Mouse (Mus musculus): ENCODE data around the gene Gm12216.

Gene Gm12216

DNA sequence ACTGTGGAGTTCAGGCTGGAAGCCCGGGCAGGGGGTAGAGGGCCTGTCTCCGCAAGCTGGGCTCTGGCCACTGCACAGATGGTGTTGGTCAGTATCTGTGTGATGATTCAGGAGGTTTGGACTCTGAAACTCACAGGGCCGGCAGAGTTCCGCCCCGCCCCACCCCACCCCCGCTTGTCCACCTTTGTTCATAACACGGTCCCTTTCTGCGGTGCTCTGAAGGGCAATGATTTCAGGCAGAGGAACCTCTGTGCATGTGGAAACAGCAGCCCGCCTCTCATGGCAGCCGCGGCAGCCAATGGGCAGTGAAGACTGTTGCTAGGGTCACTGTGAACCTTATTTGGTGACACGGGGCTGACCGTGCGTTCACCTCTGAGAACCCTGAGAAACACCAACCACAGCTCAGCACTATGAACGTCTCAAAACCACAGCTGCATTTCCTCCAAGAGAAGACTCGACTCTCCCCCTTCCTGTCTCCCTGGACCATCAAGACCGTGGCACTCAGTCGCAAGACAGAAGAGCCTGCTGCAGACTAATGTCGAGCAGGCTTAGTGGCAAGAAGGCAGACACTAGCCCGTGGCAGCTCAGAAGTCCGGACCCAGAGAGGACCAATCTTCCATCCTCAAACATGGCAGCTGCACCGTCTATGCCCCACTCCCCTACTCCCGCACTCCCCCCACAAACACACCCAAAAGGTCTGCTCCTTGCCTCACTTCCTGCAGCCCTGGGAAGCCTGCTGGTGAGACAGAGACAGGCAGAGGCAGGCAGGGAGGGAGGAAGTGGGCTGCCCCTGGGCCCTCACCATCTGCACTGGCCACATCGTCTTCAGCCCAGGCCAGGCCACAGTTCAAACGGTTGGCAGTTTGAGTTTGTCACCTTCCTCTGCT is 64.1 kb downstream of the Gm12216 start:
- DNase-seq (ENCODE audit: low spot score): no peak

DNA sequence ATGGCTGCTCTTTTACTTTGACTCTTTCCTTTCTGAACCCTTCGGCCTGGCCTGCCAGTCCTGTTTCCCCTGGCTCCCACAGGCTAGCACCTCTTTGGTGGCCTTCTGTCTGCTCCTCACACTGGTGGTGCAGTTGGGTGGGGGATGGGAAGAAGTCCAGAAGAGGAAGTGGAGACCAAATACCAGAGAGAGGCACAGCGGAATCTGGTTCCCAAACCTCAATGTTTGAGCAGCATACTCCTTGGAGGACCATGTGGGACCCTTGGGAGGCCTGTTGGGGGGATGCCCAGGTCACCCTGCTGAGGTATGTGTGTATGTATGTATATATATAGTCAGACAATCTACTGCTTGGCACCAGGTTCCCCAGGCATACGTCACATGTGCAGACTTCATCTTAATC is 65.0 kb downstream of the Gm12216 start:
- no peak for DNase-seq (ENCODE audit: low spot score)

DNA sequence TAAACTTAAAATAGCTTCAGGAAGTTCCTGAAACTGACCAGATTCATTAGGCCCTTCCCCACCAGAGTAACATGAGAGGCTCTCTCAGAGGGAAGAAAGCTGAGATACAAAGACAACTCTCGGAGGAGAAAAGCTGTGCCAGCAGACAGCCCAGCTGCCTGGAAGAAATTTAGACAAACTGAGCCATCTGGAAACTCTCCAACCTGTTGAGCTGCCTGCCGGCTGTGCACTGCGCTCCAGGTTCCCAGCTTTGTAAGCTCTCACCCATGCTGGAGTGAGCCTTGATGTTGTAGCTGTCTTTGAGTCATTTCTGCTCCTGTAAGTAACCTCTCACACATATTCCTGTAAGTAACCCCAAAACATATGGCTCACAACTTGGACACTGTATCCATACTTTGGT is 66.1 kb downstream of the Gm12216 start:
- DNase-seq (ENCODE audit: low spot score): no peak

DNA sequence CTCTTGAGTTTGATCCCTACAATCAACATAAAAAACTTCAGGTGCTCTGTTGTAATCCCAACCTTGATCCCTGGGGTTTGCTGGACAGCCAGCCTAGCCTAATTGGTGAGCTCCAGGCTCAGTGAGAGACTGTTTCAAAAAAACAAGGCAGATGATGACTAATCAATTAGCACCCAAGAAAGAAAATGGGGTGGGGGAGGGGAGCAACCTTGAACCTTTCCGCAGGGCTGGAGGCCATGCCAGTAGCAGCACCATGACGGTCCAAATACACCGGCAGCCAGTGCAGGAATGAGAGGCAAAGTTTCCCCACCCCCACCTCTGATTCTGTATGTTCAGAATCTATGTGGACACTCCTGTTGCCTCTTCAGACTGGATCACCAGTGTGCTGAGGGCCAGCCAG is 69.8 kb downstream of the Gm12216 start:
- no peak for DNase-seq (ENCODE audit: low spot score)

DNA sequence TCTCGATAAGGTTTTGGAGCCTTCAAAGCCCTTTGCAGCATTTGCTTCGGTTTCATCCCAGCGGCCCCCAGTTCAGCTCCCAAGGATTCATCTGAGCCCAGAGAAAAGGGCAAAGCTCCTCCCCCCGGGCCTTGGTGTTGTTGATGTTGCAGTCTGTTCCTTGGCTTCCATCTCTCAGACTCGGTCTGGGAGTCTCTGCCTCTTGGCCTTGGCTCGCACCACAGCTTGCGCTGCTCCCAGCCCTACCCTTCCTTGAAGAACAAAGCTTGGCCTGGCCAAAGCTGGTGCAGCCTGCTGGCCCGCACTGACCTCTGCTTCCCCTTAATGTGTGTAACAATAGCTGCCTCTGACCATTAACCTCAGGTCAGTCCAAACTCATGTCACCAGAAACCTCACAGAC is 70.9 kb downstream of the Gm12216 start:
- DNase-seq (ENCODE audit: low spot score): peak; percentile 66

DNA sequence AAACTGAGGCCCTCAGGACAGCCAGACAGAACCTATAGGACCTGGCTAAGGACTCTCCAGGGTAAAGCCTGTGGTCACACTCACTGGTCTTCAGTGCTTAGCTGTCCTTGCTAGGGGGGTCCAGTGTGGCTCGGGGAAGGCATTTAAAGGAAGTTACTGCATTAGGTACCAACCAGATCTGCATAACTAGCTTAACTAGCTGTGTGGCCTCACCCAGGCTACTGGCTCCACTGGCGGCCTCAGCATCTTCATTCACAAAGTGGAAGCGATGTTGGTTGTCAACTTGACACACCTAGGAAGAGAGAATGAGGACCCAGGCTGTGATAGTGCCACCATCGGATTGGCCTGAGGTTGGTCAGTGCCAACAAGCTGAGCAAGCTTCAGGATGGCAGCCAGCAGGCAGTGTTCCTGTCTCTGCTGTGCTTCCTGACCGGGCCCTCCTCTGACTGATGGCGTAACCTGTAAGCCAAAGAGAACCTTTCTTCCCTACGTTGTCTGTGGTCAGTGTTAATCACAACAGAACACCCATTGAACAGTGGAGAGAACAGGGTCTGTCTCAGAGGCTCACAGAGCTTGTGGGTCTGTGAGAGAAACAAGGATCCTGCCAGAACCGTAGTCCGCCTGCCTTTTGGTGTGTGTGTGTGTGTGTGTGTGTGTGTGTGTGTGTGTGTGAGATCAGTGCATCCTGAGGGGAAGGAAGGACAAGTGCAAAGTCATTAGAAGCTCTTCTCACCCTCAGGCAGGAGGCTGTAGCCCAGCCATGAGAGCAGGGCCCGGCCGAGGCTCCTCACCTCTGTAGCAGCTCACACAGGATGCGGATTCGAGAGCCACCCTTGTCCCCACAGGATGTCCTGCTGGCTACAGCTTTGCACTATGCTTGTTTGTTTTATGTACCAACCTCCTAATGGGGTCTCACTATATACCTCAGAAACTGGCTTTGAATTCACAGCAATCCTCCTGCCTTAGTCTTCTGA is 72.7 kb downstream of the Gm12216 start:
- DNase-seq (ENCODE audit: low spot score): no peak

DNA sequence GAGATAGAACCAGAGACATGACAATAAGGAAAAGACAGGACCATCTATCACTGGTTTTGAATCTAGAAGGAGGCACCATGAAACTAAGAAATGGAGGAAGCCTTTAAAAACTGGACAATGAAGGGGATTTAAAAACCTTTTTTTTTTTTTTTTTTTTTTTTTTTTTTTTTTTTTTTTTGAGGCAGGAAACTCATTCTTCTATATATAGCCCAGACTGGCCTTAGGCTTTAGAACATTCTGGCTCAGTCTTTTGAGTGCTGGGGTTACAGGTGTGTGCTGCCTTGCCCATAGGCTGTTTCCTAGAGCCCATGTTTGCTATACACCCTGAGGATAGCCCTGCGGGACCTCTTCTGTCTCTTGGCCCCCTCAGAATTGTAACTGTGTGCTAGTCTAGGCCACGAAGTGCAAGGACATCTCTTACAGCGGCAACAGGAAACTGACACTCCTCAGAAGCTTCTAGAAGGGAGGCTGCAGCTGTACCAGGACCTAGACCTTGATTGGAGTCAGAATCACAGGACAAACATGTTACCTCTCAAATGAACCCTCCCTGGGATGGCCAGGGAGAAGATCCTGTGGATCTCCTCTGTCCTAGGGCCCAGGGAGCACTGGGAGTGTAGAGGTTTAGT is 73.6 kb downstream of the Gm12216 start:
- DNase-seq (ENCODE audit: low spot score): no peak

DNA sequence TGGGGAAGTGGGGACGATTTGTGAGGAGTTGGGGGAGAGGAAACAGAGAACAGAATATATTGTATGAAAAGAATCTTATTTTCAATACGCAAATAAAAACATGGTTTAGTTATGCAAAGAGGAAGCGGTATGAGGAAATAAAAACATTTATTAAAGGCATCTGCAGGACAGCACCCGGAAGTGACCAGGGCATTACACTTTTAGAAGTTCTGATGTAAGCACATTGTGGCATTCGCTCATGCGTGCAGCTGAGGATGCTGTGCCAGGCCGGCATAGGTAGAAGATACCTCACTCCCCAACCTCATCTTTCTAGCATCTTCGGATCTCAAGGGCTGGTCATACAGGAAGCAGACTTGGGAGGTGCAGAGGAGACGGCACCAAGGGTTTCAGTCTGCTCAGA is 75.8 kb downstream of the Gm12216 start:
- DNase-seq (ENCODE audit: low spot score): no peak

DNA sequence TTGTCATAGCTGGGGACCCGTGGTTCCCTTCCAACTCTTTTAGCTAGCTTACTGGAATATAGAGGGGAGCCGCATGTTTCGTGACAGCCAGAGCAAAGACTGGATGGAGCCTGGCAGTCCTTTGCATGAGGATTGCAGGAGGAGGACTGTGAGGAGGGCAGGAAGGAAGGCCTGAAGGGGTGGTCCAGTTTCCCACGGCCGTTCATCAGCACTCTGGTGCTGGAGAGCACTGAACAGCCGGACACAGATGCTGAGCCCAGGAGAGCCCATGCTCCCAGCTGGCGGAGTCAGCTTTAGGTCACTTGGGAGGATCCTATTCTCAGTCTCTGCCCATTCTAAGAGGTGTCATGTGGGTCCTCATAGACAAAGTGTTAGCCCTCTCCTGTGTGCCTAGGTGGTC is 77.1 kb downstream of the Gm12216 start:
- no peak for DNase-seq (ENCODE audit: low spot score)

DNA sequence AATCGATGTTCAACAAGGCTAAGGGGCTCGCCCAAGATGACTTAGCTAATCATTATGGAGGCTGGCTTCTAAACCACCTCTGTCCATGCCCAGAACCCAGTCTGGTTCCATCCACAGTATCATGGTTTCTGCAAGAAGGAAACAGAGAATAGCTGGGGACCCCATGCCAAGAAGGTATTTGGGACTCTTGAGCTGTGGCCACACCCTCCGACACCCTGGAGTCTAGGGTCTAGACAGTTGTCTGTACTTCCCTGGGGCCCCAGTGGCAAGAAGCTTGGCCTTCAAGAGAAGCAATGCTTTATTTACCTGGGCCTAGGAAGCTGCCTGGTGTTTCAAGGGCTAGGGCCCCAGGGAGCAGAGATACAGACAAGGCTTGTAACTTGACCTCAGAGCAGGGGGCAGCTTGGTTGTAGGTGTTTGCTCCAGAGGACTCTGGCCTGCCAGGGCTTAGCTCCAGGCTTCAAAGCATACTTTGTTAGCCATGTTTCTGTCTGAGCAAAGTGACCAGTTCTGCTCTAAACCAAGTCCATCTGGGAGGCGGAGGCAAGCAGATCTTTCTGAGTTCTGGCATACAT is 77.8 kb downstream of the Gm12216 start:
- DNase-seq (ENCODE audit: low spot score): no peak

DNA sequence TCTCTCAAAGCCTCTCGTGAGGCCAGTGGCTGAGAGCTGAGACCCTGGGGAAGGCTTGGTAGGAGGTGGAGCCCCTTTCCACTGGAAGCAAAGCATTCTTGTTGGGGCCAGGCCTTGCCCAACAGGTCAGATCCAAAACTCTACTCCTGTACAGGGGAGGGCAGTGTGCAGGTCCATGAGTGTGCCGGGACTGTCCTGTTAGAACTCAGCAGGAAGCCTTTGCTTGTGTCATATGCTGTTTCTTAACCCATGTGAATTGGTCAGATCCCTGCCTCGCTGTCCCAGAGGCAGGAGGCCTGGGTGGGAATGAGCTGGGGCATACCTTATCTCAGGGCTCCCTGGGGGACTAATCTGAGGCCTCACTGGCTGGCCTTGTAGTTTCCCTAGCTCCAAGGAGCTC is 78.8 kb downstream of the Gm12216 start:
- DNase-seq (ENCODE audit: low spot score): no peak

DNA sequence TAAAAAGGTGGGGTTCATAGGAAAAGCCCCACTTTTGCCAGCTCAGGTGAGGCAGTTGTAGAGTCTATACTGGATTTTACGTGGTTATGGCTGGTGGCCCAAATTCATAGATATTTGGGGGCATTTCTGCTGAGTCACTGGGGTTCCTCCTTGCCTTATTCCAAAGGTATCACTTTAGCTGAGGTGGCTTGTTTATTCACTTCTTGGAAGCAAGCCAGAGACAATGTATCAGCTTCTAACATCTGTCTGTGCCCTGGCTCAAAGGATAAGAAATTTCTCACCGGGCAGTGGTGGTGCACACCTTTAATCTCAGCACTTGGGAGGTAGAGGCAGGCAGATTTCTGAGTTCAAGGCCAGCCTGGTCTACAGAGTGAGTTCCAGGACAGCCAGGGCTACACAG is 79.2 kb downstream of the Gm12216 start:
- no peak for DNase-seq (ENCODE audit: low spot score)

DNA sequence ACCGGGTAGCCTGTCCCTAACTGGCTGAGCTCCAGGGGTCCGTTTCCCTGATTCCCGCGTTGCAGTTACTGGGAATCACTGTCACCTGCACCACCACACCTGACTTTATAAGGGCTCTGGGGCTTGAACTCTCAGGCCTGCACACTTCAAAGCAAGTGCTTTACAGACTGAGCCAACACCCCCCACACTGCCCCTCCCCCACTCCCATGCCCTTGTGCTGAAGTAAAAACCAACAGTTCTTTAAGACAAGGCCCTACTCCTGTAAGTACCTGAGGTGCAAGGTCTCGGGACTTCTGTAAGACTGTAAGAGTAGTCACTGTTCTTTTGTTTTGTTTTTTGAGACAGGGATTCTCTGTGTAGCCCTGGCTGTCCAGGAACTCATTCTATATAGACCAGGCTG is 80.6 kb downstream of the Gm12216 start:
- DNase-seq (ENCODE audit: low spot score): no peak

DNA sequence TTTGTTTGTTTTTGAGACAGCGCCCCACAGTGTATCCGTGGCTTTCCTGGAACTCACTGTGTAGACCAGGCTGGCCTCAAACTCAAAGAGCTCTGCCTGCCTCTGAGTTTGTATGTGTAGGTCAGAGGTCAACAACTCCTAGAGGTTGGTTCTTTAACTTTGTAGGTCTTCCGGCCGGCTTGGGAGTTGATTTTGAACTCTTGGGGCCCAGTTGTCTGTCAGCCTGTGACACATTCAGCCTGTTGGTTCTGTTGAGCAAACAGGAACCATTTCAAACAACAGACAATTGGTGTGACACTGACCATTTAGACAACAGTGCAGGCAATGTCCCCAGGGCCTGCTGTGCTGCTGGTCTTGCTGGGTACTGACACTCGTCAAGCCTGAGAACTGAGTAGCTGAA is 81.3 kb downstream of the Gm12216 start:
- no peak for DNase-seq (ENCODE audit: low spot score)

DNA sequence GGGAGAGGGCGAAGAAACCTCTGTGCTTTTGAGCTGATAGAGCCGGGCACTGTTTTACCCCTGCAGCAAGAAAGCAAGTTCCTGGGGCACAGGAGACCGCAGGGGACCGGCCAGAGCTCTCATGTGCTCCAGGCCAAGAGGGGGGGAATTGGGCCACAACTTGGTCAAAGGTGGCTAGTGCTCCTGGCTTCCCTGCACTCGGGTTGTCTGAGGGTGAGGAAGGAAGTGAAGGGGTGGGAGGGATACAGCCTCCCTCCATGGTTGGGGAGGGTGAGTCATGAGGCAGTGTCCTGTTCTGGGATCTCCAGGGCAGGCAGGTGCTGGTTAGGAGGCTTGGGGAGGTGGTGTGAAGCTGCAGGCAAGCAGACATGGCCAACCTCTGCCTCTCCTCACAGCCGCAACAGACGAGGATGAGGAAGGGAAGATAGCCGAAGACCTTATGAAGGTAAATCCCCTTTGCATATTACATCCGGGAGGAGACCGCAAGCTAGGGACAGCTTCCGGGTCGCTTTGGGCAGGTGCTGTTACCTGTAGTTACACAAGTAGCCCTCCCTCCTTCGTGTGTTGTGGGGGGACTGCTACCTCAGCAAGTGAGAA is 84.3 kb downstream of the Gm12216 start:
- no peak for DNase-seq (ENCODE audit: low spot score)

DNA sequence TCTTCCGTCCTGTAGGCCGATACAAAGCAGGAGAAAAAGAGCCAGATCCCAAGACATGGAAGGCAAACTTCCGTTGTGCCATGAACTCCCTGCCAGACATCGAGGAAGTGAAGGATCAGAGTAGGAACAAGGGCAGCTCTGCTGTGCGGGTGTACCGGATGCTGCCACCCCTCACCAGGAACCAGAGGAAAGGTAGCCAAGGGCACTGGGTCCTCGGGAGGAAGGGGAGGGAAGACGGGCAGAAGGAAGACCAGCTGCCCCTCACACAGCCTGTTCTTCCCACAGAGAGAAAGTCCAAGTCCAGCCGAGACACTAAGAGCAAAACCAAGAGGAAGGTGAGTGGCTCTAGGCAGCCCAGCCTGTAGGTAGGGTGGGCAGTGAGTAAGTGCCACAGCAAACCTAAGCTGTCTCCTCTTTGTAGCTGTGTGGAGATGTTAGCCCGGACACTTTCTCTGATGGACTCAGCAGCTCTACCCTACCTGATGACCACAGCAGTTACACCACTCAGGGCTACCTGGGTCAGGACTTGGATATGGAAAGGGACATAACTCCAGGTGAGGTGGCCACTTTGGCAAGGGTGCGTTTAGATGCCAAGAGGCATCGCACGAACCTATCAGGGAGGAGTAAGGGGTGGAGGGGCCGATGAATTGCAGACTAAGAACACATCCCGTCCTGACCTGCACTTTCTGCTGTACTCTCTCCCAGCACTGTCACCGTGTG is 85.3 kb downstream of the Gm12216 start:
- DNase-seq (ENCODE audit: low spot score): no peak

DNA sequence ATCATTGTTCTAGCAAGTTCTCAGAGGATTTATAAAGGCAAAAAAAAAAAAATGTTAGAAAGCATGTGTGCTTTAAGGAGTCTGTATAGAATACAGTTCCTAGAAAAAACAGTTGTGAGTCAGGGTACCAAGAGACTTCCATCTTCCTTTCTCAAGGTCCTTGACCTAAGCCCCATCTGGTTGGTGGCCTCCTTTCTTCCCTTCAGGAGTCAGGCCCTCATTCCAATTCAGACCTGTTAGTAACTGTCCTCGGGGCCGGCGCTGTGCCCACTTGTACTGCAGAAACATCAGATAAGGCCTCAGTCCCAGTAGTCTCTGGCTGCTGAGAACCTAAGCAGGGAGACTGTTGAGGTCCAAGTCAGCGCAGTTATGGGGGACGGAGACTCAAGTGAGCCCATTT is 86.0 kb downstream of the Gm12216 start, which contains the start of gene Gm17334:
Gene Gm17334, minus strand, starts transcription at position 101 of the 400 bp plus-strand sequence.
- no peak for DNase-seq (ENCODE audit: low spot score)

DNA sequence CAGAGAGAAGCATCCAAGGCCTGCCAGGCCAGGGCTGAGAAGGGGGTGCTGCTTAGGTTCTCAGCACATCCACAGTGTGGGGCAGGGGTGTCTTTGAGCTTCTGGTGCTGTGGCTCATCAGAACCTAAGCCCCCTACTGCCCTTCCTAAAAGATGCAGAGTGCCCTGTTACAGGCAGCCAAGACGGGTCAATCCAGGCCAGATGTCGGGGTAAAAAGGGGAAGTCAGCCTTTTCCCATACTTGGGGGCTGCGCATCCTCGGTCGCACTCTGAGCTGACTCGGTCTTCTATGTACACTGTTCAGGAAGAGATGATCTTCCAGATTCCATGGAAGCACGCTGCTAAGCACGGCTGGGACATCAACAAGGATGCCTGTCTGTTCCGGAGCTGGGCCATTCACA is 86.5 kb downstream of the Gm12216 start:
- DNase-seq (ENCODE audit: low spot score): no peak

DNA sequence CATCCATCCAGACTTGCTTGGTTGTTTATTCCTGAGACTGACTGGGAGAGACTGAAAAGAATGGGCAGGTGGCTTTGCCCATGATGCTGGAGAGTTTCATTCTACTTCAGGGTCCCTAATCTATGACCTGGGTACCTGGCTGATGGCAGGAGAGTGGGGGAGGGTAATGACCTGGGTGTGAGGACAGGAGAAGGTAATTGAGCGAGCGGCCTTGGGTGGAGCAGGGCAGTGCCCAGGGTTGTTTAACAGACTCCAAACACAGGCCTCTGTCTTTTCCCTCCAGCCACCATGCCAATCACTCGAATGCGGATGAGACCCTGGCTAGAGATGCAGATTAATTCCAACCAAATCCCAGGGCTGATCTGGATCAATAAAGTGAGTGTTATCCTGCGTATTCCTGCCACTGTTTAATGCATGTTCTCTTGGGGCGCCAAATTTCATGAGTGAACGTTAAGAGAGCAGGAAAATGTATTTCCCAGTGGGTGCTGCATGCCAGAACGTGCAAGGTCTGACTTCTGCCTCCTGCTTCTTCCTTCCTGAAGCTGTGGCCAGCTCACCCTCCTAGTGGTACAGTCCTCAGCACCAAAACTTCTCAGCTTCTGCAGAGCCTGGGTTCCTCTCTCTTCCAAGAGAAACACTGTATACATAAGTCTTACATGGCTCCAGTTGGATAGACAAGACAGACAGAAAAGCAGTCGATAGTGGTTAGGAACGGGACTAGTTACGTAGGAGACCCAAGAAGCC is 87.9 kb downstream of the Gm12216 start:
- no peak for DNase-seq (ENCODE audit: low spot score)

DNA sequence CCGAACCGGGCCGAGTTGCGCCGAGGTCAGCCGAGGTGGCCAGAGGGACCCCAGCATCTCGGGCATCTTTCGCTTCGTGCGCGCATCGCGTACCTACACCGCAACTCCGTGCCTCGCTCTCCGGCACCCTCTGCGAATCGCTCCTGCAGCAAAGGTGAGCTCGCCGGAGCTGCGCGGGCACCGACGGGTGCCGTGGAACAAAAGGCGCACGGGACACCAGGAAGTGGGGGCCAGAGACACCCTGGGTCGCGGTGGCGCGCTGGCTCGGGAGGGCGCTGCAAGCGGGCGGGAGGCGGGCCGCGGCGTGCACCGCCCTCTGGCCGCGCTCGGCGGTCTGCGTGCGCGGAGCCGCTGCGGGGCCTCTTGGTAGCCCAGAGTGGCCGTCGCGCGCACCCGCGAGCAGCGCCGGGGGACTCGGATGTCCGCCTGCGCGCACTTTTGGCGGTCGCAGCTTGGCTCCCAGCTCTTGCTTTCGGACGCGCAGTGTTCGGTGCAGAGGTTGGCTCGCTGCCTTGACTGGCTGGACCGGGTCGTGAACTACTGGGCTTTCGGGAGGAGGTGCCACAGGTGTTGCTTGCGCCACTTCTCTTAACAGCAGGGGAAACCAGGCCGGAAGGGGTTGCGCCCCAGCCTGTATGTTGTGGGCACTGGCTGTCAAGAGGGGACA is 88.8 kb downstream of the Gm12216 start:
- DNase-seq (ENCODE audit: low spot score): peak; percentile 82
